Mouse (Mus musculus) thymus, postnatal 36 days (tissue): ENCODE results near the gene Olfr692.
"Not testable (repeated sequence)": the region's sequence is repeated elsewhere in the genome, so short reads cannot be mapped to it uniquely, and the experiment has no call there.

Source experiments
- DNase-seq, 2 experiments: peaks; one replicate each; pipeline ENCODE4 v3.0.0; 2022; ENCODE audit warnings: mixed read lengths in 2 of 2

Olfr692 gene

DNA sequence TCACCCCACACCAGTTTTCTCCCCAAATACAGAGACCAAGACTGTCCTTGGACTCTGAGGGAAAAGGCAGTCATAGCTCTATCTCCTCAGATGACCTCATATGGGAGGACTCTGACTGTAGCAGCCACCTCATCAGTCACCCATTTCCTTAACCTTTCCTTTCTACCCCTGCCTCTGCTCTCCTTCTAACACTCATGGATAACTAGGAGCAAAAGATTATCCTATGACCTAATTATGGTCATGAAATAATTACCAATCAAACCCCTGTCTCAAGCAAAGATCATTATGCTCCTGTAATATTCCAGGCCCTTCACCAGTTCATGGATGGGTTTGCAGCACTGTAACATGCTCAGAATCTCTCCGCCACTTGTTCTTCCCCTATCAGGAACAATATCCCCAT is at the start of gene Olfr692:
Gene Olfr692, plus strand, starts transcription at position 301 of the 400 bp plus-strand sequence.
- DNase-seq: no peak

DNA sequence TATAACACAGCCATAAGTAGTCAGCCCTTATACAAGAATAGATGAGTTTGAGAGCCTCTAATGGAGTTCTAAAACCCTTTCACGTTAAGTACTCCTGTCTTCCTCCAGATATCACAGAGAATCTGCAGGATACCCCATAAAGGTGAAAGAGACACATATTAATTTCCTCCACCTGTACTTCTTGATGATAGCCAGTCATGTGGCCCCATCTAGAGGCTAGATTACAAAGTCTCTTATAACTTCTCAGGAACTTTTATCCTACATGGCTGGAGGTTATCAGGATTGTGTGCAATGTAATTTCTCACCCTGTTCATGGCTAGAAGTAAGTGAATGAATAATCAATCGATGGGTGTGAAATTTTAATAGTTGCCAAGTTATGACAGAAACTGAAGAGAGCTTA is 42.7 kb upstream of the Olfr692 start:
- no peak for DNase-seq

DNA sequence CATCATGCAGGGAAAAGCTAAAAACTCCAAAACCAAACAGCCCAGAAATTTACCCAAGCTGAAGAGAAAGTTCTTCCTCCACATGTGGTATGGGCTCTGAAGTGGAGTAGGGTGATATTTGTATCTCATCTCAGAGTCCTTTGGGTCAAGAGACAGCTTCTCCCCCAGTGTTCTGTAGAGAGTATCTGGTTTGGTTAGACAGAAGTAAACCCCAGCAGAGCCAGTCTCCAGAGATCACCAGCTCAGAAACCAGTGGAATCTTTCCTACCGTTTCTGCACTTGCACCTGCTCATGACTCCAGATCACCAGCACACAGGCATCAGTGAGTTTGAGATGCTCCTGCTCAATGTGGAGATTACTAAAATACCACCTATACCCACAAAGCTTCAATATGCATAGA is 34.0 kb upstream of the Olfr692 start, which contains the start of gene Olfr690:
Gene Olfr690, minus strand, starts transcription at position 101 of the 400 bp plus-strand sequence.
- no peak for DNase-seq

DNA sequence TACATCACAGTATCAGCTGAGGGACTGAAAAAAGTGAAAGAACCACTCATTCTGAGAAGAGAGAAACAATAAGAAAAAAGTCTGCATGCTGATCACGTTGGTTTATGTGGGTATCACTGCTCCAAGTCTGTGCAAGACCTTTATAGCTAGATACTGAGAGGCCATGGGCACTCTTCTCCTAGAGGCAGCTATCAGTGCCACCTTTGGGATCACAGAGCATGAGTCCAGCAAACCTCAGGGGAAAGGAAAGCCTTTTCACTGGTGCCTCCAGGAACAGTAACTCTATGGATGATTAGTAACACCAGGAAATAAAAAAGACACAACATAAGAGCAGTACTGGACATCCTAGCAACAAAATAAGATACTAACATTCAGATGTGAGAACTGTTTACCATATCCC is 25.9 kb upstream of the Olfr692 start, which contains the start of gene Olfr691:
Gene Olfr691, minus strand, starts transcription at position 101 of the 400 bp plus-strand sequence.
- no peak for DNase-seq

DNA sequence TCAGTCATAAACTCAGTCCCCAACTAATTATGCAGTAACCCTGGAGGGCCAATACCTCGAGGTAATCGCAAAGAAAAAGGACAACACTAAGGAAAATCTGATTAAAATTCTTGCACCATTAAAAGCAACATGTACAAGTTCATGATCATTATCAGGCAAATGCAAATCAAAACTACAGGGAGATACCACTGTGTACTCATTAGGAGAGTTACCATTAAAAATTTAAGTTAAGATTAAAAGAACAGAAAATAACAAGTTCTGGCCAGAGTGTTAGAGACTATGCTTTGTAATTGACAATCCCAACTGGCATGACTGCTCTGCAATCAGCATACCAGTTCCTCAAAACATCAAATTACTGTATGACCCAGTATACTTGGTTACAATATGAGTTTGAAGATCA is 25.3 kb upstream of the Olfr692 start:
- DNase-seq: no peak

DNA sequence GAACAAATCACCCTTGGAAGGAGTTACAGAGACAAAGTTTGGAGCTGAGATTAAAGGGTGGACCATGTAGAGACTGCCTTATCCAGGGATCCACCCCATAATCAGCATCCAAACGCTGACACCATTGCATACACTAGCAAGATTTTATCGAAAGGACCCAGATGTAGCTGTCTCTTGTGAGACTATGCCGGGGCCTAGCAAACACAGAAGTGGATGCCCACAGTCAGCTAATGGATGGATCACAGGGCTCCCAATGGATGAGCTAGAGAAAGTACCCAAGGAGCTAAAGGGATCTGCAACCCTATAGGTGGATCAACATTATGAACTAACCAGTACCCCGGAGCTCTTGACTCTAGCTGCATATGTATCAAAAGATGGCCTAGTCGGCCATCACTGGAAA is 12.0 kb upstream of the Olfr692 start:
- DNase-seq: not testable (repeated sequence)

DNA sequence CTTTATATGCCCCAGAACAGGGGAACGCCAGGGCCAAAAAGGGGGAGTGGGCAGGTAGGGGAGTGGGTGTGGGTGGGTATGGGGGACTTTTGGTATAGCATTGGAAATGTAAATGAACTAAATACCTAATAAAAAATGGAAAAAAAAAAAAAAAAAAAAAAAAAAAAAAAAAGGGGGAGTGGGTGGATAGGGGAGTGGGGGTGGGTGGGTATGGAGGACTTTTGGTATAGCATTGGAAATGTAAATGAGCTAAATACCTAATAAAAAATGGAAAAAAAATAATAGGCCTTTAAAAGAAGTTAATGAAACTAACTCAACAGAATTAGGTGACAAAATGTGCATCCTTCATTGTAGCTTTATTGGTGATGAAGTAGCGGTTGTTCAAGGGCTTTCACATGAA is 11.5 kb upstream of the Olfr692 start:
- not testable (repeated sequence) for DNase-seq

DNA sequence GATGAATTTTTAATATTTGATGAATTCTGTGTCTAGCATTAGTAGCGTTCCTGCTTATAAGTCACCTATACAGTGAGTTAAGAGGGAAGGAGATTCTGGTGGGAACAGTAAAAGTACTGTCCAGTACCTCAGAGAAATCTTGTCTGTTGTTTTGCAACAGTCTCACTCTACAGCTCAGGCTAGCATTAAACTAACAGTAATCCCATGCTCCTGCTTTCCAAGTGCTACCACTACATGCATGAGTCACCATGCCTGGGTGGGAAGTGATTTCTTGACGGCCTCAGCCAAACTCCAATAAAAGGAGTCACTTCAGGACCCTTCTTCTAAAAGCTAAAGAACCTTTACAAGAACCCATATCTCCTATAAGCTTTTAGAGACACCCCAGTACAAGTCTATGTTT is 6.3 kb upstream of the Olfr692 start:
- DNase-seq: no peak

DNA sequence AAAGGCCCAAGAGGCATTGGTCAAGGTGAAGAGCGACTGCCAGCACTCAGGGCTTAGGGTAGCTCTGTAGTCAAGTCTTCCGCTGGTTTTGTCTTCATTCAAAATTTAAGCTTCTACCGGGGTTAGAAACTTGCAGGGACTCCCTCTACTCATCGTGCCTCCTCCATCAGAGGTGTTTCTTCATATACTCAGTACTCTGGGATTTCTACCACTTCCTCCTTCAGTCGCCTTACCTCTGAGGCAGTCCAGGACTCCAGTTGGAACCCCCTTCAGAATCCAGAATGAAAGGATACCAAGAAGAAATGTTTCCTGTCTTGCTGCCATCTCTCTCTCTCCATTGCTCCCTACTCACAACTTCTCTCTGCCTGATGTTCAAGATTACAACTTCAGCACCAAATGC is 762 bp upstream of the Olfr692 start:
- no peak for DNase-seq

DNA sequence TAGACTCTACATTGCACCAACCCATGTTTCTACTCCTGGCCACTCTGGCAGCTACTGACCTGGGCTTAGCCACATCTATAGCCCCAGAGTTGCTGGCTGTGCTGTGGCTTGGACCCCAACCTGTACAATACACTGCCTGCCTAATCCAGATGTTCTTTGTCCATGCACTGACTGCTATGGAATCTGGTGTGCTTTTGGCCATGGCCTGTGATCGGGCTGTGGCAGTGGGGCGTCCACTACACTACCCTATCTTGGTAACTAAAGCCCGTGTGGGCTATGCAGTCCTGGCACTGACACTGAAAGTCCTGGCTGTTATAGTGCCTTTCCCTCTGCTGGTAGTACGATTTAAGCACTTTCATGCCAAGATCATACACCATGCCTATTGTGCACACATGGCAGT is 491 bp downstream of the Olfr692 start:
- no peak for DNase-seq

DNA sequence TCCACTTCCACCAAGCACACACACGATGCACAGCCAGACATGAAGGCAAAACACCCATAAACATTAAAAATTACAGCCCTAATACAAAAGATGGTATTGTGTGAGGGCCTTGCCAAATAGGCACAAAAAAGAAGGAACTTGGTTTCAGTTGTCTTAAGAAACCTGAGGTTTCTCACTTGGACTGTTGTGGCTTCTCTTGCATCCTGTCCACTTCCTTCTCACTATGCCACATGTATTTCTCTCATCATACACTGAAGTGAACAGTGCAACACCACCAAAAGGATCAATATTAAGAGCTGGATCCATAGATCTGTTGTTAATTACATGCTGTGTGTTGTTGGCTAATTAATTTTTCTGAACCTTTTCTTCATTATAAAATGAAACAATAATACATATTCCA is 4.9 kb downstream of the Olfr692 start:
- DNase-seq: no peak

DNA sequence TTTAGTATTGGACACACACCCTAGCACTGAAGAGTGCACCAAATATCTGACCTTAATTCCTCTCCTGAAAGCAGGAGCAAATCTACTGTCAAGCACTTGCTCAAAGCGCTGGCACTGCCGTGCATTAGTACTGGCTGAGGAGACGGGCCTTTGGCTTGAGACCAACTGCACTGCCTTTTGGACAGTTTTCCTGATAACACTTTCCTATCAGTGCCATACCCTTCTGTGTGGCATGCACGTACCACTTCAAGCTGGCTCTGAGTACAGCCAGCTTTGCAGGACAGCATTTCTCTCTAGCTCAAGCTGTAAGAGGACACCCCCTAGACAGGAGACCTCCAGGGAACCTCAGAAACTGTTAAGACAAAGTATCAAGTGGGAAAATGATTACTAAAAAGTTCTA is 5.5 kb downstream of the Olfr692 start:
- DNase-seq: no peak

DNA sequence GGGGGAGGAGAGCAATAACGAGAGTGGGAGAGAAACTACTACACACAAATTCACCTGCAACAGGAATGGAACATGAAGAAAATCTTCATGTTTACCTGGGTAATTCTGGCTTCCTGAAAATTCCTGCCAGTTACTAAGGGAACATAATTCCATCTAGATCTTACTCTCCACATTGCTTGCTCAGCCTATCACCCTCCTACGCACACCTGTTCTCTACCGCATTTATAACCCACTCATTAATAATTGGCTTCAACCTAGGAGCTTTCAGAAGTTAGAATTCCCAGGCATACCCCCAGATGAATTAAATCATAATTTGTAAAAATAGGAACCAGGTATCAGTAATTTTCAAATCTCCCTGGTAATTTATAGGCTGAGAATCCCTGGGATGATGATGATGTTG is 5.9 kb downstream of the Olfr692 start:
- DNase-seq: no peak

DNA sequence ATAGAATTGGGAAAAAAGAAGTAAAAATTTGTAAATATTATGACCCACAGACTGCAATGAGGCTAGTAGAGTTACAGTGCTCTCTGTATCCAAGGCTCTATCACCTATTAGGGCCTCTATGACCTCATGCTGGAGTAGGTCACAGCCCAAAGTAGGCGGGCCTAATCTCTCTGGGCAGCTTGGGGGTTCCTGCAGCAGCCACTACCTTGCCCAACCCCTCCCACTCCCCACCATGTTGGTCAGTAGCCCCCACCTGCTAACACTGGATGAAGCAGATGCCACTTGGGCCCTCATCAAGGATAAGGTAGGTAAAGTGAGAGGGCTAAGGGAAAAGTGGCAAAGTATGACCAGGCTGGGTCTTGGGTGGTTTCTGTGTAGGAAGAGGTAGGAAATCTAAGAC is 6.8 kb downstream of the Olfr692 start, which contains the start of gene Gm5901:
Gene Gm5901, plus strand, starts transcription at position 173 of the 400 bp plus-strand sequence.
- DNase-seq: no peak

DNA sequence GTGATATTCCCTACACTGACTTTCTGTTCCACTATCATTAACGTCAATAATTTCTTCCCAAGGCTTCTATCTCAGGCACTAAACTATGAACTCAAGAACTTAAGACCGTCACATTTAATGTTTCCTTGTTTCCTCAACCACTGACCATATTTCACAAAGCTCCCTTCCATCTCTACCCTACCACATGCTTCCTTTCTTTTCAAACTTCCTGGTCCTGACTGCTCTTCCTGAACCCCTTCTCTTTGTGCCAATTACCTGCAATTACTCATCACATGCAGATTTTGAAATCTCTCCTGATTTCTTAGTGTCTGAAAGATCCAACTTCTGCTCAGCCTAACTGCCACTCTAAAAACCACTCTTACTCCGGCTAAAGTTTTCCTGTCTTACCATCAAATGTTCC is 12.3 kb downstream of the Olfr692 start:
- DNase-seq: no peak

DNA sequence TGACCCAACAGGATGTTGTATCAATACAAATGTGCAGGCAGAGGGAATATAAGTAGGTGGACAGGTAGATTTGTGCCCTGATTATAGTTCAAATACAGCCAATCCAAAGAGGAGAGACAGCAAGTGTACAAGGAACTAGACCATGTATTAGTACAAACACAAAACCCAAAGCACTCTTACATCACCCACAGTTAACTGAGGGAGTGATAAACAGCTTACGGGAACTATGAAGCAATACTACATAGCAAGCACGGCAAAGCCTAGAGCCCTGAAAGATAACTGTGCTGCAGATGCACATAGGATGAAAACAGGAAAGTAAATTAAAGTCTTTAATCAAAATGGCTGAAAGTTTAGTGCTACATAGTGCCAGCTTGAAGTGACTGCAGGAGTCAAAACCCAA is 19.7 kb downstream of the Olfr692 start:
- no peak for DNase-seq

DNA sequence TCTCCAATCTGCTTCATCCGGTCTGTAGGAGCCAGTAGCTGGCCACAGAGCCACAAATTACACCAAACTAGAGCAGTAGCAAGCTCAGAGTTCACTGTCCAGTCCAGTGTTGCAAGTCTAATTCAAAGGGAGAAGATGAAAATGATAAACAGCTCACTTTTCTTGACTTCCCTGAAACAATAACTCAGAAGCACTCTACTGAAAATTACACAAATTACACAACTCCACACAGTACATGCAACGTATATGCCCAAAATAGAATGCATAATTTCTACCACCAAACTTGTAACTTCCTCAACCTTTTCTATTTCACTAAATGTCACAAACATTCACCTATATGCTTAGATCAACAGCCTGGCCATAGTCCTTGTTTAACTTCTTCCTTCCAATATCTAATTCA is 22.2 kb downstream of the Olfr692 start:
- DNase-seq: no peak

DNA sequence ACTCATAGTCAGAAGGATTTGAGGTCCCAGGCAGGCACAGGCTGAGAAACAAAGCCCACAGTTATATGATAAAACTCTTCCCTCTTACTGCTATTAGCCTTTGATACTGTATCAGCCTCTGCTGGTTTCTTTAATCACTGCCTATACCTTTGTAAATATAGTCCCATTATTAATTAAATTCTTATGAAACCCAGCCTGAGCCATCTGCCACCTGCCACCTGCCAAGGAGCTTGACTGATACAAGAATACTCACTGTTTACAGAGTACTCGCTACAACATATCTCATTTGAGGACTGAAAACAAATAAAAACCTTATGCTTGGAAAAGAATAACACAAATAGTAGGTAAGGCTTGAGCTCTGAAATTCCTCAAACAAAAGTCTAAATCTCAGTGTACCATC is 26.6 kb downstream of the Olfr692 start:
- no peak for DNase-seq

DNA sequence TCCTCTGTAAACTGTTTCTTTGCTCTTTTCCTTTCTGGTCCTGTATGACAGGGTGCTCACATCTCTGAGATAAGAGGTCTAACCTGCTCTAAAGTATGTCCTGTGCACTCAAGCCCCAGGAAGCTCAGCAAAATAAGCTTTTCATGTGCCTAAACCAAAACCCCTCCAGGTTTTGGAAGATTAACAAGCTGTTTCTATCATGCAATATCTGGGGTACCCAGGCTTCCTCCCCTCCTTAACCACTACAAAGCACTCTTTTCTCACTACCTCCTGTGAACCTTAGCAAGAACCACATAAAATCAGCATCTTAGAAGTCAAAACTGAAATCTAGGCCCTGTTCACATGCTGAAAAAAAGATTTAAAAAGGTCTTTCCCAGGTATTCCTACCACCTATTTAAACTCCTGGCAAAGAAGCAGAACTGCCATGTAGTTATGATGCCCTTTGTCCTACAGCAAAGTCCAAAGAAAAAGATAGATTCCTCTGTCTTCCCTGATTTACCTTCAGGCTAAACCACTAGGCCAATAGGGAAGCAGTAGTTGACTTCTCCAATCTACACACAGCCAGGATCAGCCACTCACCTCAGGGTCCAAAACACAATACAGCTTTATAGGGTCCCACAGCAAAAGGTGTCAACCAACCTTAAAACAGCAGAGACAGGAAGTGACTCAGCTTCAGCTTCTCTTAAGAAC is 27.2 kb downstream of the Olfr692 start:
- DNase-seq: no peak

DNA sequence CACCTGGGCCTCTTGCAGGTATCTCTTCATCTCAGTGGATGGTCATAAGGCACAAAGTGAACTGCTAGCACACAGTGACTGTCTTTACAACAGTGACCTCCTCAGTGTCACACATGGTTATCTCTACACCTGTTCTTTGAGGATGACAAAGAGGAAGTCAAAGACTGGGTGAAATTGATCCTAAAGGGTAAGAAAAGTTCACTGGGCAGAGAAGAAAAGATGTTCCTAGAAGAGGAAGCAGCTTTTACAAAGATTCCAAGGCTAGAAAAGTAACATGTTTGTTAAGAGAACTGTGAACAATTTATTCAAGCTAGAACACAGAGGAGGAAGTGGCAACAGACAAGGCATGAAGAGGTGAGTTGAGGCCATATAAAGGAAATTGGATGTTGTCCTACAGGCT is 28.1 kb downstream of the Olfr692 start:
- DNase-seq: no peak

DNA sequence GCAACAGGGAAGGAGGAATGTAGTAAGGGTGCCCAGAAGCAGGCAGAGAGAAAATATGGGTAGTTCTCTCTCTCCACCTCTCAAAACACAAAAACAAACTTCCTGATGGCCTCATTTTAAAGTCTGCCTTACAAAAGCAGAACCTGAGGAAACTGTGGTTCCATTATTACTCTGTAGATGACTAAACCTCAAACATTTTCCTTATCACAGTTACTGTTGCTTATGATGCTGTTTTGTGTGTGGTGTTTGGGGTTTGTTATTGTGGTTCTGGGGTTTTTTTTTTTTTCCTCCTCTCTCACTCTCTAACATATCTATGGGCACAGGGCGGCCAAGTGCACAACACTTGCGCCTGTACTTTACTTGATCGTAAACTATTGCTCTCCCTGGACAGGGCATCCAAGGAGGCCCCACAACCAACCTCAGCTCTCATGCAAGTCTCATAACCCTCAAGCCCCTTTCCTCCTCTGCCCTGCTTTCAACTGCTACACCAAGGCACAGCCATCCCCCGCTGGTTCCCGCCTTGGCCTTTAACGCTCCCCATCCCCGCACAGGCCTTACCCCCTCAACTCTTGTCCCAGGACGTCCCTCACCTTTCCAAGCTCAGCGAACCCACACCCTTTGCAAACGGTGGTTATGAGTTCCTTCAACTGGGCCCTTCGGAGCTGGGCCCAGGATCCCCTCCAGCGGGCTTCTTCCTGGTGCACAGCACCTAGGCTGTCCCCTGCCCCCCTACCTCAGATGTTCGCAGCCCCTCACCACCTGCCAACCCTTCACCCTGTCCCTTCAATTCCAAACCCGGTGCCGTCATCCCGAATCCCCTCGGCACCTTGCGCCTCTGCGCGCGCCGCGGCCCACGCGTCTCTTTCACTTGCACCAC is 31.3 kb downstream of the Olfr692 start:
- no peak for DNase-seq

DNA sequence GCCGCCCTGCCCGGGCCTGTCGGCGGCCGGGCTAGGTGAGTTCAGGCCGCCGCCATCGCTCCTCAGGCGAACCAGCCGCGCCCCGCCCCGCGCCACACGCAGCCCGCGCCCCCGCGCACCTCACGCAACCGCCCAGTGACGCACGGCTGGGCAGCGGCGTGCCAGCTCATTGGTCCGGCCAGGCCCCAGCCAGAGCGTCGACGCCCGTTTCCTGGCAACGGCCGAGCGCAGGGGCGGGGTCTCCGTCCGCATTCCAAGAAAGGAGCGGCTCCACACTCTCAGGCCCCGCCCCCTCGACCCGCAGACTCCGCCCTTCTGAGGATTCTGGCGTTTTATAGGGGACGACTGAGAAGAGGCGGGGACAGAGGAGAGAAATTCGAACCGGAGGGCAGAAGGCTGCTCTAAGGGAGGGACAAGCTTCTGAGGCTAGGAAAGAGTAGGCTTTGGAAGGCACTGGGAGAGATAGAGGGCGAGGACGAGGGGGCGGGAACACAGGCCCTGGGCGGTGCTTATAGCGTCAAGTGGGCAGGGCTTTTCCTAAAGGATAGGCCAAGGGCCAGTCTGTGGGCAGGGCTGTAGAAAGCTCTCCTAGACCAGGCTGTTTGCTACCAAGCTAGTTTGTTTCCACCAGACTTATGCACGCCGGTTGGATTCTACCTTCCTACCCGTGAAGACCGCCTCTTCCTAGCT is 32.0 kb downstream of the Olfr692 start, which contains the start of gene Fam160a2:
Gene Fam160a2, minus strand, starts transcription at position 120 of the 690 bp plus-strand sequence.
- DNase-seq: peak; percentile 97

DNA sequence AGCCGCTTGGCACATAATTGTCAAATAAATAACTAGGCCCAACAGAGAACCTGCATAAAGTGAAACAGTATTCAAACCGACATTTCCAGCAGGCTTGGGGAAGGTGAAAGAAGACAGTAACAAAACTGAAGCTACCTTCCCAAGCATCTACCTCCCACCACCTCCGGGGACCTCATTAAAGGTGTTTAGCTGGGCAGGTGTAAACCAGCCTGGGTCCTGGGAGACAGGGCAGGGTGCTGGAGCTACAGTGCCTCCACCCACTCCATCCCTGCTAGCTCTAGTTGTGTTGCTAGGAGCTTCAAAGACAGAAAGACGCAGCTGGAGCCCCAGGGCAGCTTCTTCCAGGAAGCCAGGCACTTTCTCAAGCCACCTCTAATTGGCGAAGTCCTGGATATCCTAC is 36.2 kb downstream of the Olfr692 start, which contains the start of gene Cnga4:
Gene Cnga4, plus strand, starts transcription at position 301 of the 400 bp plus-strand sequence.
- DNase-seq: no peak
